ENCODE assay signal across 15 mouse cellular contexts in the genomic region with DNA sequence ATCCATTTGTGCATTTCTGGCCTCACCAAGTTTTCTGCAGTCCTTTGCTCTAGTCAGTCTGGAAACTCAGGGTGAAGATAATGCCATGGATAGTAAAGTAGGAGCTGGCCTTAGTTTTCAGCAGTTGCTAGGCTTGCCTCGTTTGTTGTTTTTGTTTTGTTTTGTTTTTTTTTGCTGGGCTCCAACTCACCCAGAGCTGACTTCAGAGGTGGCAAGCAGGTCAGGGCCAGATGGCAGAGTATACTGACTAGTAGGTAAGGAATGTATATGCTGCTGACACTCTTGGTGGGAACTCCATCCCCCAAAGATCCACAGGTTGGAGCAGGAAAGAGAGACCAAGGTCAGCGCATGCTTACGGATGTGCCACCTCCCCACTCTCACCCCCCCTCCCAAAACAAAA. TPM values are rescaled to one million over a fixed set of nuclear protein-coding genes. Genes with fewer than 3 reads are reported as not detected.
A peak's percentile ranks its signal among the peaks of the same experiment; 100 is the strongest.
DNase-seq lines count a peak whose midpoint lies in the region; ATAC-seq and TF ChIP-seq lines count a peak whose summit lies in the region.
"Had no signal": no experiment of that assay in that cellular context is flagged by ENCODE, and none has a peak within 500 bp of the region (broad histone marks: within the 10 kb centered on the region; RNA-seq: fewer than 3 reads in every experiment).

No protein-coding gene starts in this region.

- TF ChIP-seq POLR2A in embryonic fibroblast, embryonic 13.5 days (IDR thresholded peaks at IDR 0.05; ENCODE audit: low read depth, low read length): no peak

- no peak for TF ChIP-seq CTCF in kidney, postnatal 0 days (IDR thresholded peaks at IDR 0.05; ENCODE audit: low read depth)
- TF ChIP-seq CTCF in embryonic fibroblast, embryonic 13.5 days (IDR thresholded peaks at IDR 0.05; ENCODE audit: borderline replicate concordance, insufficient read depth, low read length): no peak
- no peak for TF ChIP-seq CTCF in stomach, postnatal 0 days (IDR thresholded peaks at IDR 0.05; ENCODE audit: low read depth)

- H3K27me3 ChIP-seq in heart, embryonic 13.5 days (replicated peaks): no peaks in the 10 kb centered on the region
- H3K27me3 ChIP-seq in kidney, postnatal 0 days (ENCODE audit: insufficient read depth, low read length): no peaks in the 10 kb centered on the region
- no peaks in the 10 kb centered on the region for H3K27me3 ChIP-seq in stomach, postnatal 0 days (ENCODE audit: control insufficient read depth, insufficient read depth, low read length)
- H3K27me3 ChIP-seq: forebrain, embryonic 13.5 days; midbrain, embryonic 15.5 days; neural tube, embryonic 13.5 days had no signal

- no peak overlapping the region for H3K9ac ChIP-seq in heart, embryonic 13.5 days
- H3K9ac ChIP-seq in kidney, postnatal 0 days (ENCODE audit: low read depth, low read length): no peak overlapping the region
- H3K9ac ChIP-seq in stomach, postnatal 0 days (ENCODE audit: low read length): no peak overlapping the region
- H3K9ac ChIP-seq: forebrain, embryonic 13.5 days; liver, embryonic 12.5 days; midbrain, embryonic 15.5 days; neural tube, embryonic 13.5 days had no signal

- no peak overlapping the region for H3K4me3 ChIP-seq in heart, embryonic 13.5 days
- no peak overlapping the region for H3K4me3 ChIP-seq in kidney, postnatal 0 days (replicated peaks; ENCODE audit: low read depth, low read length)
- no peak overlapping the region for H3K4me3 ChIP-seq in embryonic fibroblast, embryonic 13.5 days (ENCODE audit: insufficient read depth, low read length)
- no peak overlapping the region for H3K4me3 ChIP-seq in stomach, postnatal 0 days (ENCODE audit: low read depth, low read length)
- H3K4me3 ChIP-seq: forebrain, embryonic 13.5 days; layer of hippocampus, adult 2 months; liver, embryonic 12.5 days; midbrain, embryonic 15.5 days; neural tube, embryonic 13.5 days had no signal

- H3K4me2 ChIP-seq in heart, embryonic 13.5 days: no peak overlapping the region
- no peak overlapping the region for H3K4me2 ChIP-seq in kidney, postnatal 0 days (ENCODE audit: low read length)
- H3K4me2 ChIP-seq in stomach, postnatal 0 days (replicated peaks; ENCODE audit: low read depth): no peak overlapping the region
- H3K4me2 ChIP-seq: forebrain, embryonic 13.5 days; liver, embryonic 12.5 days; midbrain, embryonic 15.5 days; neural tube, embryonic 13.5 days had no signal

- no peak for ATAC-seq in heart, embryonic 13.5 days (ENCODE audit: extremely low read depth, insufficient number of reproducible peaks, low FRiP score, low TSS enrichment)
- no peak for ATAC-seq in kidney, postnatal 0 days (replicated peaks; ENCODE audit: low FRiP score, low read depth)
- no peak for ATAC-seq in stomach, postnatal 0 days (ENCODE audit: low FRiP score, low TSS enrichment)
- ATAC-seq: CD4-positive, CD25-positive, alpha-beta regulatory T cell, adult 4 months; forebrain, embryonic 13.5 days; liver, embryonic 12.5 days had no signal

- no peaks in the 10 kb centered on the region for H3K9me3 ChIP-seq in heart, embryonic 13.5 days
- no peaks in the 10 kb centered on the region for H3K9me3 ChIP-seq in kidney, postnatal 0 days (replicated peaks; ENCODE audit: low read length)
- no peaks in the 10 kb centered on the region for H3K9me3 ChIP-seq in stomach, postnatal 0 days (ENCODE audit: control insufficient read depth, low read length)
- H3K9me3 ChIP-seq: forebrain, embryonic 13.5 days; liver, embryonic 12.5 days; midbrain, embryonic 15.5 days; neural tube, embryonic 13.5 days had no signal

- WGBS in heart, embryonic 13.5 days: 25% methylated on average over 3 of the region's 3 CpGs
- WGBS in kidney, postnatal 0 days: 31% methylated on average over 3 of the region's 3 CpGs
- 50% methylated on average over 3 of the region's 3 CpGs for WGBS in stomach, postnatal 0 days

- H3K4me1 ChIP-seq in heart, embryonic 13.5 days: peaks cover 92% of the 10 kb centered on the region
- H3K4me1 ChIP-seq in kidney, postnatal 0 days (replicated peaks; ENCODE audit: insufficient read depth, low read length): peaks cover 49% of the 10 kb centered on the region
- peaks cover 42% of the 10 kb centered on the region for H3K4me1 ChIP-seq in embryonic fibroblast, embryonic 13.5 days (ENCODE audit: control insufficient read depth, insufficient read depth, low read length)
- peaks cover 6% of the 10 kb centered on the region for H3K4me1 ChIP-seq in stomach, postnatal 0 days (replicated peaks; ENCODE audit: control insufficient read depth, insufficient read depth)

- TF ChIP-seq EP300 in stomach, postnatal 0 days (optimal IDR thresholded peaks at IDR 0.05): no peak

- H3K27ac ChIP-seq in heart, embryonic 13.5 days (replicated peaks): peak overlapping the region; percentile 12
- 0 out of 2 replicates have a peak overlapping the region, but pooled peaks have one; percentile 3 for H3K27ac ChIP-seq in kidney, postnatal 0 days
- peak overlapping the region; percentile 94 for H3K27ac ChIP-seq in embryonic fibroblast, embryonic 13.5 days (ENCODE audit: insufficient read depth, low read length)
- H3K27ac ChIP-seq in stomach, postnatal 0 days (replicated peaks): 0 out of 2 replicates have a peak overlapping the region, but pooled peaks have one; percentile 2
- H3K27ac ChIP-seq: forebrain, embryonic 13.5 days; layer of hippocampus, adult 2 months; liver, embryonic 12.5 days; neural tube, embryonic 13.5 days had no signal

- H3K36me3 ChIP-seq in heart, embryonic 13.5 days: no peaks in the 10 kb centered on the region
- H3K36me3 ChIP-seq in kidney, postnatal 0 days (ENCODE audit: insufficient read depth, low read length): no peaks in the 10 kb centered on the region
- H3K36me3 ChIP-seq in stomach, postnatal 0 days (ENCODE audit: control insufficient read depth, insufficient read depth, low read length): no peaks in the 10 kb centered on the region
- H3K36me3 ChIP-seq: liver, embryonic 12.5 days; midbrain, embryonic 15.5 days; neural tube, embryonic 13.5 days had no signal

- no peak for DNase-seq in heart, adult 11 months
- no peak for DNase-seq in kidney, postnatal 0 days (ENCODE audit: low spot score)
- no peak for DNase-seq in kidney, adult 18-20 months
- DNase-seq in stomach, postnatal 0 days (ENCODE audit: low spot score): no peak
- DNase-seq in ovary, postnatal 36 days (ENCODE audit: low spot score): no peak
- no peak for DNase-seq in layer of hippocampus, postnatal 25 days (ENCODE audit: extremely low spot score in 1 of 2, low spot score in 1 of 2)
- DNase-seq: cerebellum, adult 11-12 months had no signal

RNA-seq across cellular contexts. Expression of gene Il17rd, which starts 31.4 kb away (rescaled TPM):
- 1.3 and 1.5 TPM in 2 replicates for polyA plus RNA-seq in heart, embryonic 13.5 days (2015; fragmentation: Nextera tagmentation; extraction: Ambion mirVana)
- 3.9 TPM in 2 replicates for polyA plus RNA-seq in kidney, postnatal 0 days (2015; fragmentation: Nextera tagmentation; extraction: Ambion mirVana)
- 10.2 and 19.3 TPM in 2 replicates for polyA plus RNA-seq in embryonic fibroblast, embryonic 13.5 days (2011; ENCODE audit: insufficient read length, low read depth, missing spikeins)
- 1.0 and 1.1 TPM in 2 replicates for polyA plus RNA-seq in stomach, postnatal 0 days (2015; fragmentation: Nextera tagmentation; extraction: Ambion mirVana)
- total RNA-seq in layer of hippocampus, postnatal 25 days (2021): 1 to 10 TPM; 3.1 to 3.9 TPM

RNA-seq across cellular contexts. Expression of gene Arhgef3, which starts 44.6 kb away (rescaled TPM):
- 13.2 and 13.3 TPM in 2 replicates for polyA plus RNA-seq in heart, embryonic 13.5 days (2015; fragmentation: Nextera tagmentation; extraction: Ambion mirVana)
- 20.0 and 20.4 TPM in 2 replicates for polyA plus RNA-seq in kidney, postnatal 0 days (2015; fragmentation: Nextera tagmentation; extraction: Ambion mirVana)
- polyA plus RNA-seq in embryonic fibroblast, embryonic 13.5 days (2011; ENCODE audit: insufficient read length, low read depth, missing spikeins): 1.3 and 2.5 TPM in 2 replicates
- polyA plus RNA-seq in stomach, postnatal 0 days (2015; fragmentation: Nextera tagmentation; extraction: Ambion mirVana): 13.1 and 14.1 TPM in 2 replicates
- total RNA-seq in layer of hippocampus, postnatal 25 days (2021): 10 to 100 TPM; 61.4 to 77.2 TPM

Comparison
In these comparisons a context has a peak if more than half of its experiments do, and no peak if none do; other contexts are left out.
1. H3K27ac ChIP-seq: peak in every context shown above with its lines; median percentile 94 in embryonic fibroblast, embryonic 13.5 days; 12 in heart, embryonic 13.5 days; 3 in kidney, postnatal 0 days; 2 in stomach, postnatal 0 days.